Mouse (Mus musculus) brain, embryonic 14.5 days (tissue): ENCODE results near the gene Ryr1. TPM values are rescaled to one million over a fixed set of nuclear protein-coding genes. Genes with fewer than 3 reads are reported as not detected.
A peak's percentile ranks its signal among the peaks of the same experiment; 100 is the strongest.

Source experiments
- DNase-seq: peaks from one replicate; pipeline ENCODE4 v3.0.0-alpha.2; 2011; ENCODE audit warnings: low read depth
- CTCF ChIP-seq: fragments of 200-500 bp; IDR thresholded peaks from 2 replicates; pipeline ENCODE4 v1.5.1; 2012; ENCODE audit warnings: inconsistent platforms, mild to moderate bottlenecking, moderate library complexity, borderline replicate concordance; ENCODE audit not compliant: insufficient read depth, insufficient read length; ENCODE audit errors: extremely low read depth
- POLR2A ChIP-seq: fragments of 200-500 bp; IDR thresholded peaks from 2 replicates; pipeline ENCODE4 v1.6.1; 2012; ENCODE audit warnings: mild to moderate bottlenecking, inconsistent platforms, borderline replicate concordance; ENCODE audit not compliant: poor library complexity, insufficient read depth, insufficient read length, severe bottlenecking; ENCODE audit errors: extremely low read depth
- polyA plus RNA-seq: library from polyadenylated mRNA; depleted of rRNA; stranded (reverse); fragments of >200 nt; gene quantifications from 2 replicates; pipeline ENCODE4 v1.2.3, GENCODE M21; 2012

Ryr1 gene
- polyA plus RNA-seq, 1 experiment, result 6.3 TPM

GRCm38 (mm10) chr7:28966751-28967505 lies 158.1 kb downstream of the Ryr1 start:
- TF ChIP-seq POLR2A, result no peak
- no peak for TF ChIP-seq CTCF

GRCm38 (mm10) chr7:28966181-28966580 lies 158.8 kb downstream of the Ryr1 start:
- DNase-seq, result no peak
- no peak for TF ChIP-seq POLR2A
- TF ChIP-seq CTCF, result no peak

More at GRCm38 (mm10) chr7:28966751-28967505, 158.1 kb downstream of the Ryr1 start:
- DNase-seq, result no peak

- TF ChIP-seq POLR2A, result no peak
- TF ChIP-seq CTCF, result no peak
- no peak for DNase-seq
These were observed 159.6 kb downstream of the Ryr1 start for GRCm38 (mm10) chr7:28965346-28965840.

GRCm38 (mm10) chr7:28963399-28963923 lies 161.5 kb downstream of the Ryr1 start:
- DNase-seq, result no peak
- TF ChIP-seq CTCF (no peak), POLR2A (no peak)

- peak; percentile 99 for DNase-seq
- no peak for TF ChIP-seq CTCF
- peak; percentile 96 for TF ChIP-seq POLR2A
These were observed 162.9 kb downstream of the Ryr1 start, which contains the start of gene Actn4 for GRCm38 (mm10) chr7:28961927-28962670. Actn4 (minus strand) TSS chr7:28962340.

- DNase-seq, result no peak
- no peak for TF ChIP-seq POLR2A
- TF ChIP-seq CTCF, result no peak
These were observed 163.4 kb downstream of the Ryr1 start for GRCm38 (mm10) chr7:28961584-28961926.

- TF ChIP-seq CTCF (no peak), POLR2A (no peak)
- no peak for DNase-seq
These were observed 164.5 kb downstream of the Ryr1 start for GRCm38 (mm10) chr7:28960354-28961046.

GRCm38 (mm10) chr7:28959505-28960045 lies 165.4 kb downstream of the Ryr1 start:
- no peak for DNase-seq
- TF ChIP-seq CTCF (no peak), POLR2A (no peak)

GRCm38 (mm10) chr7:28958770-28959169 lies 166.2 kb downstream of the Ryr1 start:
- no peak for TF ChIP-seq CTCF
- TF ChIP-seq POLR2A, result no peak
- DNase-seq, result no peak

GRCm38 (mm10) chr7:28957997-28958725 lies 166.8 kb downstream of the Ryr1 start:
- TF ChIP-seq POLR2A (no peak), CTCF (no peak)
- no peak for DNase-seq
